Mouse (Mus musculus): ENCODE data around the gene Arhgef26. TPM values are rescaled to one million over a fixed set of nuclear protein-coding genes. Genes with fewer than 3 reads are reported as not detected.

Arhgef26 gene
- polyA plus RNA-seq, 1 experiment from 2014 or later: 13.6 TPM

DNA sequence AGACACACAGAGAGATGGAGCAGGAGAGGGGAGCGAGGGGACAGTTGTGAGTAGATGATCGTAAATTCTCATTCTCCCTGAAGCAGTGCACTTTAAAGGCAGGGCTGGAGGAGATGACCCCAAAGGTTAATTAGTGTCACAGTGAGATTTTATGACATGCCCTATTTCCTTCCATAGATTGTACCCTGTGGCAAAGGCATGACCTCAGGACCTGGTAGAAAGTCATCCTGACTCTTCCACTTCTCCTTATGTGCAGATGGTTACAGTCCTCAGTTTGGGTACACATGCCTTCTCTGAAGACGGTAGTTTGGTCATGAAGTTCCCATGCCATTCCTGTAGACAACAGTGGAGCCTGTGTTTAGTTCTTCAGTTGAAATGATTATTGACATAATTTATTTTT lies 42.3 kb downstream of the Arhgef26 start:
- no peaks in the 10 kb centered on the region for H3K36me3 ChIP-seq (ENCODE audit: insufficient read depth)
- H3K4me2 ChIP-seq: no peak overlapping the region
- no peak for DNase-seq
- no peaks in the 10 kb centered on the region for H3K9me3 ChIP-seq (ENCODE audit: low read depth, low read length)
- H3K27me3 ChIP-seq (ENCODE audit: insufficient read depth, low read length): no peaks in the 10 kb centered on the region
- no peaks in the 10 kb centered on the region for H3K4me1 ChIP-seq (ENCODE audit: insufficient read depth)
- ATAC-seq (ENCODE audit: insufficient read depth): no peak
- no peak overlapping the region for H3K9ac ChIP-seq
- TF ChIP-seq CTCF (IDR thresholded peaks at IDR 0.05; ENCODE audit: low read depth): no peak
- 58% methylated on average over 3 of the region's 3 CpGs for WGBS
- H3K27ac ChIP-seq (ENCODE audit: low read depth): no peak overlapping the region
- no peak overlapping the region for H3K4me3 ChIP-seq (ENCODE audit: low read depth, low read length)

GRCm38 (mm10) chr3:62382853-62383252 lies 44.7 kb downstream of the Arhgef26 start:
- H3K4me3 ChIP-seq (ENCODE audit: low read depth, low read length): no peak overlapping the region
- WGBS: 69% methylated on average over 1 of the region's 1 CpGs
- H3K4me2 ChIP-seq: no peak overlapping the region
- no peaks in the 10 kb centered on the region for H3K4me1 ChIP-seq (ENCODE audit: insufficient read depth)
- no peak for DNase-seq
- H3K9me3 ChIP-seq (ENCODE audit: low read depth, low read length): no peaks in the 10 kb centered on the region
- no peaks in the 10 kb centered on the region for H3K36me3 ChIP-seq (ENCODE audit: insufficient read depth)
- no peak overlapping the region for H3K27ac ChIP-seq (ENCODE audit: low read depth)
- no peaks in the 10 kb centered on the region for H3K27me3 ChIP-seq (ENCODE audit: insufficient read depth, low read length)
- ATAC-seq (ENCODE audit: insufficient read depth): no peak
- H3K9ac ChIP-seq: no peak overlapping the region
- TF ChIP-seq CTCF (IDR thresholded peaks at IDR 0.05; ENCODE audit: low read depth): no peak

- H3K4me1 ChIP-seq (ENCODE audit: insufficient read depth): peaks cover 10% of the 10 kb centered on the region
- no peaks in the 10 kb centered on the region for H3K27me3 ChIP-seq (ENCODE audit: insufficient read depth, low read length)
- H3K4me2 ChIP-seq: no peak overlapping the region
- no peak for TF ChIP-seq CTCF (IDR thresholded peaks at IDR 0.05; ENCODE audit: low read depth)
- 0 out of 2 replicates have a peak, but pooled peaks cover 4% of the 10 kb centered on the region for H3K36me3 ChIP-seq (ENCODE audit: insufficient read depth)
- peak overlapping the region; percentile 85 for H3K27ac ChIP-seq (ENCODE audit: low read depth)
- no peak overlapping the region for H3K9ac ChIP-seq
- DNase-seq (peak; percentile 84), ATAC-seq (ENCODE audit: insufficient read depth) (peak; percentile 59; the same call in 1 of the 2 replicates)
- no peaks in the 10 kb centered on the region for H3K9me3 ChIP-seq (ENCODE audit: low read depth, low read length)
- no peak overlapping the region for H3K4me3 ChIP-seq (ENCODE audit: low read depth, low read length)
These were observed 54.5 kb downstream of the Arhgef26 start for GRCm38 (mm10) chr3:62392636-62393035.

GRCm38 (mm10) chr3:62394284-62394683 lies 56.1 kb downstream of the Arhgef26 start:
- Histone ChIP-seq H3K4me2 (no peak overlapping the region), H3K36me3 (ENCODE audit: insufficient read depth) (0 out of 2 replicates have a peak, but pooled peaks cover 4% of the 10 kb centered on the region), H3K4me1 (ENCODE audit: insufficient read depth) (peaks cover 10% of the 10 kb centered on the region), H3K27me3 (ENCODE audit: insufficient read depth, low read length) (no peaks in the 10 kb centered on the region), H3K27ac (ENCODE audit: low read depth) (0 out of 2 replicates have a peak overlapping the region, but pooled peaks have one; percentile 30), H3K9me3 (ENCODE audit: low read depth, low read length) (no peaks in the 10 kb centered on the region), H3K4me3 (ENCODE audit: low read depth, low read length) (no peak overlapping the region), H3K9ac (no peak overlapping the region)
- DNase-seq (peak; percentile 32), ATAC-seq (ENCODE audit: insufficient read depth) (no peak)
- TF ChIP-seq CTCF (IDR thresholded peaks at IDR 0.05; ENCODE audit: low read depth): no peak
- WGBS: 56% methylated on average over 7 of the region's 7 CpGs

DNA sequence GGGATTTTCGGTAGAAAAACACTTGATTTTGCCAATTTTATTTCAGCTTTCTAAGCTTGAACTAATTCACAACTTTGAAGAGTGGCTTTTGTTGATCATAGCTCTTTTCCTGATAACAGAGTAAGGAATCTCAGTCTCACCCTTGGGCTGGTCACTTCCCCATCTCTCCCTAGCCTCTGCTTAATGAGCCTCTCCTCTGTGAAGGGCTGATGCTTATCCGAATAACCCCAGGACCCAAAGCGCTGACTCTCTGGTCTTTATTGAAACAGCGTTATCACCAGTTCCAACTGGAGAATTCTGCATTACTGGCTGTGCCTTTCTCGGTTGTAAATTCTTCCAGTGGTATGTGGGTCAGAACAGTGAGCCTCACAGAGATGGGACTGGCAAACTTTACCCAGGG lies 57.2 kb downstream of the Arhgef26 start:
- Histone ChIP-seq H3K36me3 (ENCODE audit: insufficient read depth) (0 out of 2 replicates have a peak, but pooled peaks cover 4% of the 10 kb centered on the region), H3K27ac (ENCODE audit: low read depth) (peak overlapping the region; percentile 12; the same call in 1 of the 2 replicates), H3K4me1 (ENCODE audit: insufficient read depth) (peaks cover 10% of the 10 kb centered on the region), H3K9ac (no peak overlapping the region), H3K9me3 (ENCODE audit: low read depth, low read length) (no peaks in the 10 kb centered on the region), H3K27me3 (ENCODE audit: insufficient read depth, low read length) (no peaks in the 10 kb centered on the region), H3K4me3 (ENCODE audit: low read depth, low read length) (no peak overlapping the region), H3K4me2 (no peak overlapping the region)
- no peak for ATAC-seq (ENCODE audit: insufficient read depth)
- no peak for DNase-seq
- WGBS: 62% methylated on average over 5 of the region's 5 CpGs
- TF ChIP-seq CTCF (IDR thresholded peaks at IDR 0.05; ENCODE audit: low read depth): no peak

- Histone ChIP-seq H3K9ac (no peak overlapping the region), H3K27ac (ENCODE audit: low read depth) (no peak overlapping the region), H3K36me3 (ENCODE audit: insufficient read depth) (no peaks in the 10 kb centered on the region), H3K27me3 (ENCODE audit: insufficient read depth, low read length) (no peaks in the 10 kb centered on the region), H3K4me3 (ENCODE audit: low read depth, low read length) (no peak overlapping the region), H3K4me1 (ENCODE audit: insufficient read depth) (peaks cover 10% of the 10 kb centered on the region), H3K9me3 (ENCODE audit: low read depth, low read length) (no peaks in the 10 kb centered on the region), H3K4me2 (no peak overlapping the region)
- DNase-seq: no peak
- TF ChIP-seq CTCF (IDR thresholded peaks at IDR 0.05; ENCODE audit: low read depth): no peak
- WGBS: 58% methylated on average over 5 of the region's 5 CpGs
- no peak for ATAC-seq (ENCODE audit: insufficient read depth)
These were observed 58.0 kb downstream of the Arhgef26 start for GRCm38 (mm10) chr3:62396109-62396508.

DNA sequence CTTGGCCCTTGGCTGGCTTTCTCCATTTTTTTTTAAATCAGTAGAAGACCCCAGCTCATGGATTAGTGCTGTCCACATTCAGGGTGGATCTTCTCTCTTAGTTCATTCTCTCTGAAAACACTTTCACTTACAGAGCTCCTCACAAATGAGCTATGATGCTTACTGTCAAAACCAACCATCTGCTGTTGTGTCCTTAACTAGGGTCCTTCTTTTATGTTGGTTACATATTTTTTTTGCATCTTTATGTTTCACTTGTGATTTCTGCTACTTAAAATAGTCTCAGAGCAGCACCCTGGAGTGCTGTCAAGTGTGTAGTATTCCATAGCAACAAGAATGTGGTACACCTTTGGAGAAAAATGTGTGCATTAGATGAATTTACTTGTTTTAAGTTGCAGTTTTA lies 60.0 kb downstream of the Arhgef26 start:
- Histone ChIP-seq H3K36me3 (ENCODE audit: insufficient read depth) (no peaks in the 10 kb centered on the region), H3K4me3 (ENCODE audit: low read depth, low read length) (no peak overlapping the region), H3K4me1 (ENCODE audit: insufficient read depth) (peaks cover 5% of the 10 kb centered on the region), H3K4me2 (no peak overlapping the region), H3K9ac (no peak overlapping the region), H3K27ac (ENCODE audit: low read depth) (no peak overlapping the region), H3K9me3 (ENCODE audit: low read depth, low read length) (no peaks in the 10 kb centered on the region), H3K27me3 (ENCODE audit: insufficient read depth, low read length) (no peaks in the 10 kb centered on the region)
- DNase-seq (no peak), ATAC-seq (ENCODE audit: insufficient read depth) (no peak)
- TF ChIP-seq CTCF (IDR thresholded peaks at IDR 0.05; ENCODE audit: low read depth): no peak
